Mouse (Mus musculus) right cerebral cortex, postnatal 4 days (tissue): ENCODE measurements around the gene Gamt.
"Not testable (repeated sequence)": the region's sequence is repeated elsewhere in the genome, so short reads cannot be mapped to it uniquely, and the experiment has no call there.

Experiments
- DNase-seq: peaks from one replicate; pipeline ENCODE4 v3.0.0-alpha.2; 2022

The Gamt gene

GRCm38 (mm10) chr10:80227166-80227539 is 33.7 kb downstream of the Gamt start:
- DNase-seq: no peak

GRCm38 (mm10) chr10:80226416-80227165 is 34.2 kb downstream of the Gamt start, which contains the start of gene Mum1:
Gene Mum1 (plus strand): TSS chr10:80226434.
- DNase-seq: peak; percentile 94

GRCm38 (mm10) chr10:80226071-80226415 is 34.8 kb downstream of the Gamt start:
- DNase-seq: no peak

GRCm38 (mm10) chr10:80223137-80223536 is 37.7 kb downstream of the Gamt start:
- DNase-seq: not testable (repeated sequence)

GRCm38 (mm10) chr10:80220676-80221075 is 40.1 kb downstream of the Gamt start:
- no peak for DNase-seq

GRCm38 (mm10) chr10:80215048-80215772 is 45.6 kb downstream of the Gamt start:
- no peak for DNase-seq

- not testable (repeated sequence) for DNase-seq
These were observed 49.2 kb downstream of the Gamt start for GRCm38 (mm10) chr10:80211547-80212103.

GRCm38 (mm10) chr10:80208841-80209371 is 51.9 kb downstream of the Gamt start:
- peak; percentile 48 for DNase-seq

- DNase-seq: no peak
These were observed 52.6 kb downstream of the Gamt start for GRCm38 (mm10) chr10:80208248-80208647.
